Mouse (Mus musculus): ENCODE results near the gene Fignl1.

GRCm38 (mm10) chr11:11856959-11857358, 48.2 kb upstream of the Fignl1 start:
- no peak for TF ChIP-seq POLR2A (IDR thresholded peaks at IDR 0.05; ENCODE audit: borderline replicate concordance, control insufficient read depth, low read depth, low read length)
- TF ChIP-seq CTCF (IDR thresholded peaks at IDR 0.05; ENCODE audit: control insufficient read depth, insufficient read depth, low read length), result no peak
